In genomic region chr2:152670983-152671641, GRCm38 (mm10) we compare ENCODE assay signal across 8 mouse cellular contexts. TPM values are rescaled to one million over a fixed set of nuclear protein-coding genes. Genes with fewer than 3 reads are reported as not detected.
DNase-seq lines count a peak whose midpoint lies in the region; ATAC-seq lines count a peak whose summit lies in the region.

No protein-coding gene starts in this region.

- H3K9ac ChIP-seq in kidney, embryonic 16.5 days (replicated peaks; ENCODE audit: low read length) = peak overlapping the region; percentile 93

- WGBS in kidney, embryonic 16.5 days = 41% methylated on average over 9 of the region's 9 CpGs

- peak overlapping the region; percentile 68 for H3K4me2 ChIP-seq in kidney, embryonic 16.5 days (replicated peaks; ENCODE audit: low read depth, low read length)

- no peaks in the 10 kb centered on the region for H3K9me3 ChIP-seq in kidney, embryonic 16.5 days (ENCODE audit: low read length)

- no peak for DNase-seq in kidney, postnatal 14 days
- DNase-seq in induced T-regulatory cell, adult 2 months (ENCODE audit: low read depth) = peak; percentile 83
- peak; percentile 70 to 84 for DNase-seq in spleen, postnatal 4 days (ENCODE audit: low spot score in 2 of 2)
- DNase-seq in gastrocnemius, adult 18-20 months (ENCODE audit: low spot score) = no peak
- DNase-seq in left cerebral cortex, postnatal 36 days (ENCODE audit: low spot score in 2 of 2) = no peak

- no peak for ATAC-seq in kidney, embryonic 16.5 days (ENCODE audit: low FRiP score, low TSS enrichment)
- peak; percentile 19 for ATAC-seq in common myeloid progenitor, adult 5-6 weeks (replicated peaks; ENCODE audit: low read depth, poor library complexity, severe bottlenecking)
- peak; percentile 48 for ATAC-seq in megakaryocyte, adult 5-6 weeks (ENCODE audit: poor library complexity, severe bottlenecking)

- H3K4me3 ChIP-seq in kidney, embryonic 16.5 days (ENCODE audit: low read length) = peak overlapping the region; percentile 88

- no peaks in the 10 kb centered on the region for H3K27me3 ChIP-seq in kidney, embryonic 16.5 days (ENCODE audit: insufficient read depth, low read length)

- peaks cover 38% of the 10 kb centered on the region for H3K4me1 ChIP-seq in kidney, embryonic 16.5 days (ENCODE audit: insufficient read depth, low read length)

- H3K27ac ChIP-seq in kidney, embryonic 16.5 days (ENCODE audit: low read length) = peak overlapping the region; percentile 90

- H3K36me3 ChIP-seq in kidney, embryonic 16.5 days (ENCODE audit: insufficient read depth, low read length) = peaks cover 31% of the 10 kb centered on the region

- intact Hi-C loops in left cerebral cortex, postnatal 36 days (cut with DNase I) = loop anchor here (2.0 to 10.0 kb wide), 2 partner anchors 22 to 276 kb away; partner anchors contain the start of gene Sox12

RNA-seq across cellular contexts. Expression of gene H13, which starts 1.9 kb away (rescaled TPM):
- polyA plus RNA-seq in kidney, embryonic 16.5 days (2015; fragmentation: Nextera tagmentation; extraction: Ambion mirVana) = 158 and 159 TPM in 2 replicates
- total RNA-seq in common myeloid progenitor, adult 5-6 weeks (2017) = 68.2 and 70.3 TPM in 2 replicates
- total RNA-seq in megakaryocyte, adult 5-6 weeks (2015) = 165 and 166 TPM in 2 replicates
- 100 and 109 TPM in 2 replicates for total RNA-seq in megakaryocyte, adult 5-6 weeks (2017)
- total RNA-seq in gastrocnemius, adult 18-20 months (2021) = 10 to 100 TPM; 29.5 to 30.8 TPM
- total RNA-seq in left cerebral cortex, postnatal 36 days (2021) = 10 to 100 TPM; 72.2 to 75.4 TPM

RNA-seq across cellular contexts. Expression of gene Mcts2, which starts 15.7 kb away (rescaled TPM):
- 27.6 and 28.0 TPM in 2 replicates for polyA plus RNA-seq in kidney, embryonic 16.5 days (2015; fragmentation: Nextera tagmentation; extraction: Ambion mirVana)
- total RNA-seq in common myeloid progenitor, adult 5-6 weeks (2017) = 3.8 and 10.0 TPM in 2 replicates
- 8.4 and 9.3 TPM in 2 replicates for total RNA-seq in megakaryocyte, adult 5-6 weeks (2015)
- 7.1 and 8.3 TPM in 2 replicates for total RNA-seq in megakaryocyte, adult 5-6 weeks (2017)
- total RNA-seq in gastrocnemius, adult 18-20 months (2021) = 10 to 100 TPM; 11.3 to 12.7 TPM
- 10 to 100 TPM; 17.0 to 18.9 TPM for total RNA-seq in left cerebral cortex, postnatal 36 days (2021)

RNA-seq across cellular contexts. Expression of gene Rem1, which starts 44.4 kb away (rescaled TPM):
- polyA plus RNA-seq in kidney, embryonic 16.5 days (2015; fragmentation: Nextera tagmentation; extraction: Ambion mirVana) = 59.1 and 62.6 TPM in 2 replicates
- 0.50 TPM in 1 of 2 replicates, not detected in the other for total RNA-seq in common myeloid progenitor, adult 5-6 weeks (2017)
- 8.9 and 10.2 TPM in 2 replicates for total RNA-seq in megakaryocyte, adult 5-6 weeks (2015)
- total RNA-seq in megakaryocyte, adult 5-6 weeks (2017) = 9.0 and 15.4 TPM in 2 replicates
- total RNA-seq in gastrocnemius, adult 18-20 months (2021) = 1 to 10 TPM; 1.6 to 3.3 TPM
- 1 to 10 TPM in 1 of 2 experiments, under 1 TPM in 1; 0.86 to 1.4 TPM for total RNA-seq in left cerebral cortex, postnatal 36 days (2021)

RNA-seq across cellular contexts. Expression of gene Defb25, which starts 48.3 kb away (rescaled TPM):
- 24.4 and 31.8 TPM in 2 replicates for polyA plus RNA-seq in kidney, embryonic 16.5 days (2015; fragmentation: Nextera tagmentation; extraction: Ambion mirVana)
- not detected in 2 replicates for total RNA-seq in common myeloid progenitor, adult 5-6 weeks (2017)
- total RNA-seq in megakaryocyte, adult 5-6 weeks (2015) = not detected in 2 replicates
- not detected in 2 replicates for total RNA-seq in megakaryocyte, adult 5-6 weeks (2017)
- not detected for total RNA-seq in gastrocnemius, adult 18-20 months (2021)
- not detected for total RNA-seq in left cerebral cortex, postnatal 36 days (2021)

Comparison
In these comparisons a context has a peak if more than half of its experiments do, and no peak if none do; other contexts are left out.
1. DNase-seq: peak in induced T-regulatory cell, adult 2 months (single experiment) and spleen, postnatal 4 days (2 of 2); none in kidney, postnatal 14 days (single experiment), gastrocnemius, adult 18-20 months (single experiment) and left cerebral cortex, postnatal 36 days (0 of 2).